Mouse (Mus musculus) lung, embryonic 15.5 days (tissue): ENCODE data around the gene C130050O18Rik. TPM values are rescaled to one million over a fixed set of nuclear protein-coding genes. Genes with fewer than 3 reads are reported as not detected.

ENCODE experiments used
- ATAC-seq: fragments of 200-750 bp; cut with Nextera tagmentation; 2 replicates; pipeline ENCODE4 v1.8.0; 2017; ENCODE audit warnings: moderate number of reproducible peaks, borderline replicate concordance; ENCODE audit not compliant: low FRiP score, low TSS enrichment; ENCODE audit errors: extremely low read depth
- H3K27ac ChIP-seq: fragments of 300-500 bp; sonication (generic); 2 replicates; pipeline ENCODE4 v1.5.1; 2015; ENCODE audit warnings: moderate library complexity, mild to moderate bottlenecking, inconsistent platforms
- H3K27me3 ChIP-seq: fragments of 300-500 bp; sonication (generic); 2 replicates; pipeline ENCODE4 v1.6.1; 2015; ENCODE audit warnings: inconsistent platforms
- H3K36me3 ChIP-seq: fragments of 300-500 bp; sonication (generic); 2 replicates; pipeline ENCODE4 v1.6.1; 2015; ENCODE audit warnings: inconsistent platforms
- H3K4me1 ChIP-seq: fragments of 300-500 bp; sonication (generic); 2 replicates; pipeline ENCODE4 v1.6.1; 2015; ENCODE audit warnings: inconsistent platforms
- H3K4me2 ChIP-seq: fragments of 300-500 bp; sonication (generic); 2 replicates; pipeline ENCODE4 v1.6.1; 2015; ENCODE audit warnings: inconsistent platforms, mild to moderate bottlenecking, moderate library complexity
- H3K4me3 ChIP-seq: fragments of 300-500 bp; sonication (generic); 2 replicates; pipeline ENCODE4 v1.5.1; 2015; ENCODE audit warnings: mild to moderate bottlenecking, inconsistent platforms
- H3K9ac ChIP-seq: fragments of 300-500 bp; sonication (generic); 2 replicates; pipeline ENCODE4 v1.6.1; 2015; ENCODE audit warnings: inconsistent platforms
- H3K9me3 ChIP-seq: fragments of 300-500 bp; sonication (generic); 2 replicates; pipeline ENCODE4 v1.6.1; 2016; ENCODE audit warnings: inconsistent platforms
- WGBS: fragments of 180-500 bp; shearing (Covaris S2); methylation state at CpG from one replicate; pipeline ENCODE4 v1.1.7; 2015; 5-methylcytosine and 5-hydroxymethylcytosine counted together
- polyA plus RNA-seq: library from polyadenylated mRNA; unstranded; fragments of >200 nt; fragmentation: Nextera tagmentation; extraction: Ambion mirVana; gene quantifications from 2 replicates; pipeline ENCODE4 v1.2.1, GENCODE M21; 2015

Gene C130050O18Rik
- polyA plus RNA-seq: 0.86 and 1.0 TPM in 2 replicates

DNA sequence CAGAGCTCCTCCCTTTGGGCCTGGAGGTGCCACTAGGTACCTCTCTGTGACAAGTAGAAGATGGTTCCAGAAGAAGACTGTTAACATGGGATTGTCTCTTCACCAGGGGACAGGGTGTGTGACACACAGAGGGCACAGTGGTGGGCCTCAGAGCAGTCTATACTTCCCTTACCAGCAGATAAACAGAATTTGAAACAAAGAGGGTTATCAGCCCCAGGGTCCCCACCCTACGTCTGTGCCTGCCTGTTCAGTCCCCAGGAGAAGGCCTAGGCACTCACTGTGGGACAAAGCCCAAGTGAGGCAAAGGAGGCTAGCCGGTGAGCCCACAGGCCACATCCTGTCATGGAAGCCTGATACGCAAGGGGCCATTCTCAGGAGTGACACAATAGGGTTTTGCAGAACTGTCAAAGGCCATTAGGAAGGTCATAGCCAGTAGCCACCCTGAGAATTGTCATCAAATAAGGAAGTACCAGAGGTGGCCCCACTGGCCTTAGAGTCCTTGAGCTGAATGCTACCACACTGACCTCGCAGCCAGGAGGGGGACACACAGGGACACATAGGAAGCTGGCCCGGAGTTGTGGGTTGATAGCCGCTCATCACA is at the start of gene C130050O18Rik:
TSS of gene C130050O18Rik (plus strand) at position 480 of the 601 bp plus-strand sequence.
- ATAC-seq: no peak
- Histone ChIP-seq H3K4me3 (no peak within 1 kb of the TSS), H3K27ac (no peak within 1 kb of the TSS), H3K27me3 (no peaks in the 10 kb centered on the region), H3K4me1 (peaks cover 12% of the 10 kb centered on the region; the same call in 1 of the 2 replicates), H3K9ac (no peak within 1 kb of the TSS), H3K36me3 (no peaks in the 10 kb centered on the region), H3K9me3 (no peaks in the 10 kb centered on the region), H3K4me2 (no peak within 1 kb of the TSS)
- 76% methylated on average over 6 of the region's 6 CpGs for WGBS

DNA sequence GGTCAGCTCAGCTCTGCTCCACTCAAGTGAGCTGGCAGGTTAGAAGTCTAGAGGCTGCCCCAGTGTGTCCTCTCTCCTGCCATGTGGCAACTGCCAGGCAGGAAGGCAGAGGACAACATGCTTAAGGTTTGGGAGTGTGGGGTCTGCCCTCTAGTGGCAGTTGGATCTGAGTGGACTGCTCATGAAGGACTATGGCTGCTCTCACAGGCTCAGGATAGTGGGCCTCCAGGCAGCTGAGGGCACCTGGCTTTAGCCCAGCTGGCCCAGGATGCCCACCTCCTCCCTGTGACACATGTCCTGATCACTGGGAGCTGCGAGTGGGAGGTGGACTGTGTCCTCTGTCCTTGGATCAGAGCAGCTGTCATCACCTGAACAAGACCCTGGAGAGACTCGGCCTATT is 46.4 kb upstream of the C130050O18Rik start:
- Histone ChIP-seq H3K4me1 (no peaks in the 10 kb centered on the region; the same call in 1 of the 2 replicates), H3K36me3 (peaks cover 4% of the 10 kb centered on the region; the same call in 1 of the 2 replicates), H3K27me3 (no peaks in the 10 kb centered on the region), H3K4me3 (no peak overlapping the region), H3K27ac (no peak overlapping the region), H3K9me3 (no peaks in the 10 kb centered on the region), H3K4me2 (no peak overlapping the region), H3K9ac (no peak overlapping the region)
- 59% methylated on average over 2 of the region's 2 CpGs for WGBS
- no peak for ATAC-seq

DNA sequence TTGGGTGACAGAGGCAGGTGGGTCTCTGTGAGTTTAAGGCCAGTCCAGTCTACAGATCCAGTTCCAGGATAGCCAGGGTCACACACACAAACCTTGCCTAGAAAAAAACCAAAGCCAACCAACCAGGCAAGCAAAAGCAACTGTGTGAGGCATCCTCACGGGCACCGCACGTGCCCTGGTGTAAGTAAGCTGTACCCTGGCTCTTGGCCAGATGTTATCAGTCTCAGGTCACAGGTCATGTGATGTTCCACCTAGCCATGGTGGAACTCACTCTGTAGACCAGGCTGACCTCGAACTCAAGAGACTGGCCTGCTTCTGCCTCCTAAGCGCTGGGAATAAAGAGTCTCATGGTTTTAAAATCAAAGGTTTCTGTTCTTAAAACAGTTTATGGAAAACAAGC is 45.8 kb upstream of the C130050O18Rik start:
- 83% methylated on average over 5 of the region's 5 CpGs for WGBS
- Histone ChIP-seq H3K4me3 (no peak overlapping the region), H3K4me1 (peaks cover under 1% of the 10 kb centered on the region), H3K27ac (no peak overlapping the region), H3K27me3 (no peaks in the 10 kb centered on the region), H3K36me3 (peaks cover 4% of the 10 kb centered on the region; the same call in 1 of the 2 replicates), H3K4me2 (no peak overlapping the region), H3K9ac (no peak overlapping the region), H3K9me3 (no peaks in the 10 kb centered on the region)
- no peak for ATAC-seq

DNA sequence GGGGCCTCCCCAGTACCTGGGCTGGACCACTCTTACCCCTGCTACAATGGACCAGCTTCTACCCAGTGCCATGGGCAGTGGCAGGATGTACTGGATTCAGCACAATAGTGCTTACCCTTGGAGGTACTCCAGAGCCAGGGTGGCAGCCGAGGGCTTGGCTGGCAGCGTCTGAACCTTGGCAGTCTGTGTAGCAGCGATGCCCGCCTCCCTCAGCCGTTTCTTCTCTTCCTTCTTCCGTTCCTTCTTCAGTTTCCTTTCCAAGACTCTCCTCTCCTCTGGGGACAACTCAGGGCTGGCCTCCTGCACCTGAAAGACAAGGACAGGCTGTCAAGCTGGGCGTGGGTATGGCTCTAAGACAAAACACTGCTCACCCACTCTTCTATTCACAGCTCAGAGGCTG is 41.2 kb upstream of the C130050O18Rik start:
- Histone ChIP-seq H3K27ac (no peak overlapping the region), H3K4me1 (peaks cover 21% of the 10 kb centered on the region), H3K9me3 (no peaks in the 10 kb centered on the region), H3K27me3 (no peaks in the 10 kb centered on the region), H3K4me2 (no peak overlapping the region), H3K9ac (no peak overlapping the region), H3K36me3 (peaks cover 4% of the 10 kb centered on the region; the same call in 1 of the 2 replicates), H3K4me3 (no peak overlapping the region)
- no peak; the same call in 1 of the 2 replicates for ATAC-seq
- 53% methylated on average over 7 of the region's 7 CpGs for WGBS

DNA sequence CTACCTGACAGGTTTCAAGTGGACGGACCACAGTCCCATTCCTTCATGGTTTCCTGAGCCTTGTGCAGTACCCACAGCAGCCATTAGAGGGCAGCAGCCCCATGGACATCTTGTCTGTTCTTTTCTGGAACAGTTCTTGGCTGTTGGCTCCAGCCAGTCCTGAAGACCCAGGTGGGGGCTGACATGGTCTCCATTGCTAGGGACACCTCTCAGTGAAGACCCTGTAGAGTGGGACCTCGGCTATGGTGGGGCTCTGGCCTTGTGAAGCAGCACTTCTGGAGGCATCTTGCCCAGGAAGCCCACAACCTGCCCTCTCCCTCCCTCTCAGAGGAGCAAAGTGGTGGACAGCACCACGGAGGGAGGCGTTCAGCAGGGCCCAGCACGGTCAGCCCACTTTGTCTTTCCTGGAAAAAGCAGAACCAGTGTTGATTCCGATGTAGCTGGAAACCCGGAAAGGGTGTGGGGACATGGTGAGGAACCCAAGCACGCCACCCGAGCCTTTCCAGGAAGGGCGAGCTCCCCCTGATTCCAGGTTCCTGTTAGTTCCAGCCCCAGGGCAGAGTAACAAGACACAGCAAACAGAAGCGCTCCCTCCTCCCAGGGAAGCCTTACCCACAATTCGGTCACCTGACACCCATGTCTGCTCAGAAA is 40.7 kb upstream of the C130050O18Rik start:
- Histone ChIP-seq H3K4me3 (no peak overlapping the region), H3K9me3 (no peaks in the 10 kb centered on the region), H3K4me1 (peaks cover 21% of the 10 kb centered on the region), H3K36me3 (peaks cover 4% of the 10 kb centered on the region; the same call in 1 of the 2 replicates), H3K27ac (peak overlapping the region; percentile 81), H3K9ac (peak overlapping the region; percentile 6; the same call in 1 of the 2 replicates), H3K4me2 (peak overlapping the region; percentile 31; the same call in 1 of the 2 replicates), H3K27me3 (no peaks in the 10 kb centered on the region)
- ATAC-seq: peak; percentile 35
- whole genome bisulfite sequencing: 23% methylated on average over 12 of the region's 12 CpGs

DNA sequence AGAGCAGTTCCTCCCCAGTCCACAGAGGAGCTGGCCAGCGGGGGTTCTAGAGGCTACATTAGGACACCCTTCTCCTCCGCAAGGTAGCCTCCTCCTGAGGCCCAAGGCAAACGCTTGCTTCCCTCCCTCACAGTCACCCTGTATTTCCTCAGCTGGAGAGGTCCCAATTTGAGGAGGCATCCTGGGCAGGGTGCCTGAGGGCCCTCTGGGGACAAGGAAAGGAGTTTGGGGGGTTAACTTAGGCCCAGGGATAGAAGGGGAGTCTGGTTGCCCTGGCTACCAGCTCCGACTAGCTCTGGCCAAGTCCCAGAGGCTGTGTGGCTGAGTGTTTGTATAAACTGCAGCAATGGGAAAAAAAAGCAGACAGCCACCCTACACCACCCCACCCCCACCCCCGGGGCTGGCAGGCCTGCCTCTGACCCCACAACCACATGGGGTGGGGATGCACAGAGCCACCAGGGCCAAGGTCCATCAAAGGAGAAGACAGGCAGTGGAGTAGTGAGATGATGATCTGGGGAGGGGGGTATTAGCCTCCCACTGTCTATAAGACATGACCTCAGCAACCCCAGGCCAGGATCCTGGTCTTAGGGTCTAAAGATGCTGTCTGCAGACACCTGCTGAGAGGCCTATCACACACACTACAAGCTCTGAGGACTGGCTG is 40.0 kb upstream of the C130050O18Rik start:
- Histone ChIP-seq H3K27ac (peak overlapping the region; percentile 81), H3K36me3 (peaks cover 4% of the 10 kb centered on the region; the same call in 1 of the 2 replicates), H3K4me2 (0 out of 2 replicates have a peak overlapping the region, but pooled peaks have one; percentile 31), H3K9me3 (no peaks in the 10 kb centered on the region), H3K9ac (peak overlapping the region; percentile 6; the same call in 1 of the 2 replicates), H3K27me3 (no peaks in the 10 kb centered on the region), H3K4me3 (no peak overlapping the region), H3K4me1 (peaks cover 21% of the 10 kb centered on the region)
- WGBS: 18% methylated on average over 5 of the region's 5 CpGs
- ATAC-seq: peak; percentile 58

DNA sequence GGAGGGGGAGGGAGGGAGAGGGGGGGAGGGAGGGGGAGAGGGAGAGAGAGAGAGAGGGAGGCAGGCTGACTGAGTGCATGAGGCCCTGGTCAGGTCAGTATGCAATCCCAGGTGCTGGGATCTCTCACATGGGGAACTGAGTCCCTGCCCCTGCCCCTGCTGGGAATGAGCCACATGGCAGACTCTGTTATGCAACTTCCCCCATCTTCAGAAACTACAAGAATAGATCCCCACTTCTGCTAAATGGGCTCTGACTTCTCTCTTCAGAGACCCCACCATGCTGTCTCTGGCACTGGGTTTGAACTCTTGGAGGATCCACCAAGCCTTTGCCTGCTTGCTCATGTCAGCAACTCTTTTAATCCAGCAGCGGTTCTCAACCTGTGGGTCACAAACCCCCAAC is 39.3 kb upstream of the C130050O18Rik start:
- Histone ChIP-seq H3K4me2 (no peak overlapping the region), H3K27ac (no peak overlapping the region), H3K36me3 (peaks cover 4% of the 10 kb centered on the region; the same call in 1 of the 2 replicates), H3K4me1 (peaks cover 25% of the 10 kb centered on the region), H3K4me3 (no peak overlapping the region), H3K9me3 (no peaks in the 10 kb centered on the region), H3K9ac (no peak overlapping the region), H3K27me3 (no peaks in the 10 kb centered on the region)
- WGBS: 59% methylated on average over 1 of the region's 1 CpGs
- no peak for ATAC-seq

DNA sequence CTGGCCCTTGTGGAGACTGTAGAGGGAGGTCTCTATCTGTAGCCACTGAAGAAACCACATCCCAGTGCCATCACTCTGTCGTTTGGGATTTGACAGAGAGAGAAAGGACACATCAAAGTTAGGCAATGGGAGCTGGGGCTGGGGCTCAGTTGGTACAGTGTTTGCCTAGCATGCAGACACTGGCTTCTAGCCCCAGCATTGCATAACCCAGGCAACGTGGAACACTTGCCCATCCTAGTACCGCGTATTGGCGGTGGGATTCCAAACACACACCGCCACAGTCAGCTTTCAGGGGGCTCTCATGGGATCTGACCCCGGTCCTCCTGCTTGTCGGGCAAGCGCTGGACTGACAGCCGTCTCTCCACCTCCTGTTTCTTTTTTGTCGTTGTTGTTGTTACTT is 38.6 kb upstream of the C130050O18Rik start:
- no peak overlapping the region for H3K4me2 ChIP-seq
- H3K27ac ChIP-seq: 0 out of 2 replicates have a peak overlapping the region, but pooled peaks have one; percentile 33
- H3K4me3 ChIP-seq: no peak overlapping the region
- peaks cover 4% of the 10 kb centered on the region; the same call in 1 of the 2 replicates for H3K36me3 ChIP-seq
- H3K9ac ChIP-seq: no peak overlapping the region
- H3K9me3 ChIP-seq: no peaks in the 10 kb centered on the region
- no peak for ATAC-seq
- no peaks in the 10 kb centered on the region for H3K27me3 ChIP-seq
- peaks cover 32% of the 10 kb centered on the region for H3K4me1 ChIP-seq
- WGBS: 66% methylated on average over 11 of the region's 11 CpGs

DNA sequence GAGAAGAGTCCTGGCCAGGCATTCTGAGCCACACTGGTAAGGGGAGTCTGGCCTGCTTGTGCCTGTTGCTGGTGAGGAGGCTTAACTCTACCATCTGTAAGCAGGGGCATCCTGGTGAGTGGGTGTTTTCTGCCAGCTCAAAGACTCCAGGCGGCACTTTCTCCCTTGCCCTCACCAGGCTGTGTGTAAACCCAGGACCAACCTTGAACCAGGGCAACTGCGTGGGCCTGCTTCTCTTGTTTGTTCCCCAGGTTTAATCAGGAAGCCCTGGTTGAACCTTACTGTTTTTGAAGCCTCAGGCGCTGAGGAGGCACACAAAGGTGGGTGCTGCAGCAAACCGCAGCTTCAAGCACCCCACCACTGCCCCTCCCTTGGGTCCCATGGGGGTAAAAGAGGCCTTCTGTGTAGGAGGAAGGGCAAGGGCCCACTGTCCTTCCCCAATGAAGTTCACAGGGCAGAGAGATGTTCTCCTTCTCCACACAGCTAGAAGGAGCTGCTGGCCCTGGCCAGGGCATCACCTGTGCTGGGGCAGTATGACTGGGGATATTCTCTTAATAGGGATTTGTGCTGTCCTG is 37.1 kb upstream of the C130050O18Rik start:
- 84% methylated on average over 4 of the region's 4 CpGs for WGBS
- Histone ChIP-seq H3K9ac (no peak overlapping the region), H3K36me3 (peaks cover under 1% of the 10 kb centered on the region; the same call in 1 of the 2 replicates), H3K9me3 (no peaks in the 10 kb centered on the region), H3K4me1 (peaks cover 43% of the 10 kb centered on the region), H3K4me2 (no peak overlapping the region), H3K27ac (no peak overlapping the region), H3K27me3 (no peaks in the 10 kb centered on the region), H3K4me3 (no peak overlapping the region)
- no peak for ATAC-seq

DNA sequence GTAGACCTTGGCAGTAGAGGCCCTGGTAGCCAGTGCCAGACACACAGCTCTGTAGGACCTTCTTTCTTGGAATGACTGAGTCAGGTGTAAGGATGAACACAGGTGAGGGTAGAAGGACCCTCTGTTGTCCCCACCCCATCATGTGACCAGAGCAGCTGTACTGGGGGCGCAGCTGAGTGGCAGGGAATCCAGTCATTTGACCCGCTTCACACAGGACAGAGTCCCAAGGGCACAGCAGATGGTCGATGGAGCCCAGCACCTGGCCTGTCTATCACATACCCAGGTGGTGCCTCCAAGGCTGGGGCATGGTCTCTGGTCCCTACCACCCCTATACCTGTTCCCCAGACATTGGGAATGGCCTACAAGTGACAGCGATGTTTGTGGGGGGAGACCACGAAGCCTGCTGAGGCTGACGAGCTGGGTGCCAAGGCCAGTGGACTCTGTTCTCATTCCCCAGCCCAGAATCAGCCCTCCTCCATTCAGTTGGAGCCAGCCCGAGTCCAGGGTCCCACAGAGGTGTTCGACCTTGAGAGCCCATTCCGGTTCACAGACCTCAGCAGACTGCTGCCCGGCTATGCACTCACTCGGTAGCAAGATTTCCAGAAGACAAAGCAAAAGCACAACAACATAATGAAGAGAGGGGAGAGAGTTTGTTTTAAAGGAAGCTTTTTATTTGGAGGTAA is 36.3 kb upstream of the C130050O18Rik start:
- no peak overlapping the region for H3K27ac ChIP-seq
- ATAC-seq: no peak
- WGBS: 81% methylated on average over 11 of the region's 11 CpGs

DNA sequence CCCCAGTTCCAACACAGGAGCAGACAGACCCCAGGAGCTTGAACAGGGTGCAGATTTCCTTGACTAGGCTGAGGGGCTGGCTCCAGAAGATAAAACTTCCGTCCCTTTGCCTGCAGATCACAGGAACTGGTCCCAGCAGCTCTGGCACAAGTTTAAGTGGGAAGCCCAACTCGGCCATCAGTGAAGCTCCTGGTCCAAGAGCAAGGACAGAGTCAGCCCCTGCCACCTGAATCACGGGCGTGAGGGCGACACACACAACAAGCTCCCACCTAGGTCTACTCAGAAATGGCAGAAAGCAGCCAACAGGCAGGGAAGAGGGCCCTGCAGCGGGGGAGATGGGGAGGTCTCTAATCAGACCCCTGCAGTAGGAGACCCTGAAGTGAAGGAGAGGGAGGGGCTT is 34.7 kb upstream of the C130050O18Rik start:
- H3K9ac ChIP-seq: no peak overlapping the region
- H3K36me3 ChIP-seq: no peaks in the 10 kb centered on the region
- H3K9me3 ChIP-seq: no peaks in the 10 kb centered on the region
- 78% methylated on average over 6 of the region's 6 CpGs for WGBS
- no peaks in the 10 kb centered on the region for H3K27me3 ChIP-seq
- no peak overlapping the region for H3K4me3 ChIP-seq
- ATAC-seq: no peak
- H3K4me2 ChIP-seq: no peak overlapping the region; the same call in 1 of the 2 replicates
- H3K4me1 ChIP-seq: peaks cover 41% of the 10 kb centered on the region
- H3K27ac ChIP-seq: no peak overlapping the region

More for the DNA sequence above, 36.3 kb upstream of the C130050O18Rik start:
- H3K4me1 ChIP-seq: peaks cover 46% of the 10 kb centered on the region
- no peaks in the 10 kb centered on the region for H3K9me3 ChIP-seq
- no peaks in the 10 kb centered on the region for H3K36me3 ChIP-seq
- no peak overlapping the region for H3K4me2 ChIP-seq
- H3K4me3 ChIP-seq: no peak overlapping the region
- no peaks in the 10 kb centered on the region for H3K27me3 ChIP-seq
- no peak overlapping the region for H3K9ac ChIP-seq
